Mouse (Mus musculus) frontal cortex, postnatal 25 days (tissue): Measurements from ENCODE around the gene Map1s.

Experiments used
- DNase-seq, 2 experiments: peaks; one replicate each; pipeline ENCODE4 v3.0.0; 2022; ENCODE audit warnings: low spot score in 2 of 2

Map1s gene

DNA sequence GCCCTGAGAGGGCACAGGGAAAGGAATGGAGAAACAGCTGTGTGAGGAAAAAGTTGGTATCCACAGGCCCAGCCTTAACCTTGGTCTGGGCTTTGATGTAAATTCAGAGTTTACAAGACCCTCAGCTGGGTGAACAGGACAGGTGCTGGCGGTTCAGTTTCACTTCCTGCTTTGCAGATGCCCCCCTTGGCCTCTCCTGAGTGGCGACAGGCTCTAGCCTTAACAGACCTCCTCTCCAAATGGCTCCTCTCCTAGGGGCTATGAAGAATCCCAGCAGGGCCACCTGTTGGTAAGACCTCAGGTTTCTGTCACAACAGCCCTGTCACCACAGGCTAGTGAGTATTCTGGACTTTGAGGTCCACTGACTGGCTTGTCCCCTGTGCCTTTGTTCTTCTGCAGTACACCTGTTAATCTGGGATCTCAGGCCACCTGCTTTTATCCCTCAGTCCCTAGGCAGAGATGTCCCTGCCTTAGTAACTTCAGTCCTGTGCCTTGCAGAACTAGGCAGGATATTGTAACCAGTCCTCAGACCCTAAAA is 7.0 kb upstream of the Map1s start:
- no peak for DNase-seq

DNA sequence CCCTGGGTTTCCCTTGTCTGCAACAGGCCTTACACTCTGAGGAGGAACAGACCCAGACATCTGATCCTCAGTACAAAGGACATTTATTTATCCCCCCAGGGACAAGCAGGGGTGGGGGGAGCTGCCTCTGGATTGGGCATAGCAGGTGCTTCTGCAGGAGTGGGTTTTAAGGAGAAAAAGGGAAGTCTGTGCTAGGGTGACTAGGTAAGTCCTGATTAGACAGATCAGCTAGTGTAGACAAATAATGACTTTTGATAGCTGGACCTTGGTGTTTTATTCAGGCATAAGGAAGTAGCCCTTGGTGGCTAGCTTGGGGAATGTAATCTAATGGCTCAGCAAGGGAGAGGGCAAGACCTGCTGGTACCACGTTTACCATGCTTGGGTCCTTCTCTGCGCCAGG is 6.5 kb upstream of the Map1s start:
- DNase-seq, result no peak

DNA sequence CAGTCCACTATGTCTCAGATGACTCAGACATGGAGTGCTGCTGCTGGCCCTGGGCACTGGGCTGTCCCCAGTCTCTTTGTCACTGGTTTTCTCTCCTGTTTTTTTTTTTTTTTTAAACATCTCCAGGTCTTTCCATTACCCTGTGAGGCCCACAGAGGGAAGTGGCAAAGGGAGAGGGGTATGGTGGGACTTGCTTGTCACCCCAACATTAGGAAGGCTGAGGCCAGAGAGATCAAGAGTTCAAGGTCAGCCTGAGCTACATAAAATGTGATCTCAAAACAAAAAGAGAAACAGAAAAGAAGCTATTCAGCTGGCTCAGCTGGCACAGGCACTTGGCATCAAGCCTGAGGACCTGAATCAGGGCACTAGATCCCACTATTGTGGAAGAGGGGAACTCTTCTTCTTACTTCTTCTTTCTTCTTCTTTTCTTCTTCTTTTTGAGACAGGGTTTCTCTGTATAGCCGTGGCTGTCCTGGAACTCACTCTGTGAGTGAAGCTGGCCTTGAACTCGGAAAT is 4.8 kb upstream of the Map1s start:
- DNase-seq, result no peak

DNA sequence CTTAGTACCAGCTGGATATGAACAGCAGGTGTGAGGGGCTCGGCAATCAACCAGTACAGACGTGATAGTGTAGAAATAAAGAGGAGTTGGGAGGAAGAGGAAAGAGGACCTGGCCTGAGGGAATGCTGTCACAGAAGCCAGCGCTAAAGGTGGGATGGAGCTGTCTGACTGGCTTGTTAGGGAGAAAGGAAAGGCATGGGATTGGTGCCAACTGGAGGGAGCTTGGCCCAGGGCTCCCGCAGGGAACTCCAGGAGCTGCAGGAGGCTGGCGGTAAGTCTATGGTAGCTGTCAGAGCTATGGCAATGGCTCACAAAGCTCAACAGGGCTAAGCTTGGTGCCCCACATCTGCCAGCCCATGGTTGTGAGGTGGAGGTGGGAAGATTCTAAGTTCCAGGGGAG is 3.5 kb upstream of the Map1s start:
- no peak for DNase-seq

DNA sequence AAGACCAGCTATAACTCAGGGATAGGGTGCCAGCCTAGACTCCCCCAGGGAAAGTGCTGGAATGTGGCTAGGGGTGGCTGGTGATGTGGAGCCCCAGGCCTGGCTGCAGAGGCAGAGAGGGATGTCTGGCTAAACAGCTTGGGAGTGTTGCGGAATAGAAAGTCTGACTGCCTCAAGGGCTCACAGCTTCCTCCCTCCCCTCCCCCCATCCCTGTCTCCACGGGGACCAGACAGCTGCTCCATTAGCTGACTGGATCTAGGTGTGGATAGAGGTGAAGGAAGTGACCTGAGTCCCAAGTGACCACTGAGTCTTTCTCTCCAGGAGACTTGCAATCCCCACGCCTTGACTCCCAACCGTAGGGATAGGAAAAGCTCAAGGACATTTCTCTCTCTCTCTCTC is 2.6 kb upstream of the Map1s start:
- no peak for DNase-seq

DNA sequence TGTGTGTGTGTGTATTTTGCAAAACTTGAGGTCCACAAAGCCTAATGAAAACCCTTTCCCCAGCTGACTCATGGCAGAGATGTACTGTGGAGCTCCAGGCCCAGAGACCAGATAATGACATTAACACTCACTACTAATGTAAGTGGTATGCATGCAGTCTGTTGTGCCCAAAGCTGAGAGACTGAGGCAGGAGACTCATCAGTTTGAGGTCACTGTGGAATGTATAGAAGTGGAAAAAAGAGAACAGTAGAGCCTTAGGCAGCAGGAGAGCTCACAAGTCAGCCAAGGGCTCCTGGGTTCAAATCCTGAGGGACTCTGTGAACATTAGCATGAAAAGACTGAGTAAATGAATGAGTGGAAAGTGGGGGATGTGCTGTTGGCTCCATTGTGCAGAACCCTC is 2.1 kb upstream of the Map1s start:
- no peak for DNase-seq

DNA sequence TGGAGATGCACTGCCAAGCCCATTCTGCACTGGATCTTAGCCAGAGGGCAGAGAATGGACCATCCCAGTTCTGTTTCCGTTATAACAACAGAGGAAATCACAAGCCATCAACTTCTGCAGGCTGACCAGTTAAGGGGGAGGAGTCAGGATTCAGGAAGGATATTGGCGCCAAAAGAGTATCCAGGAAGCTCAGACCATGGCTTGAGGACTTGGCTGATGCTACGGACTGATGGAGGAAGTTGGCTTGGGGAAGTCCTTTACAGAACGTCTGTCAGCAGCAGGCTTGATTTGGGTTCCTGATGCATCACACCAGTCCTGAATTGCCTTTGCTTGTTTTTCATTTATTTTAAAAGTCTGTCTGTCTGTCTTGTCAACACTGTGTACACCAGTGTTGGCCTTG is 1.2 kb upstream of the Map1s start:
- DNase-seq, result no peak

DNA sequence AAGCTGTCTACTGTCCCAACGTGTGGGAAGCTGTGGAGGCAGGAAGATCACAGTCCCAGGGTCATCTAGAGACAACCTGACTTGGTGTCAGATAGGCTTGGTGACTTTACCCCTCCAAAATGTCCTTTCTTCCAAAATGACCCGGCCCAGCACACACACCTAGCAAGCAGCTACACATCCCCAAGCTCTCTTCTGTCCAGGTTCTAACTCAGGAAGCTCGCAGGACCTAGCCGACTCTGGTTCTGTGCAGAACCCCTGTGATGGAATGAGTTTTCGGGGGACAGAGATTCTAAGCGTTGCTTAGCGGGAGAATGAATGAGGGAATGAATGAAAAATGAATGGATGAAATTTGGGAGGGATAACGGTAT is 285 bp upstream of the Map1s start:
- DNase-seq, result no peak

DNA sequence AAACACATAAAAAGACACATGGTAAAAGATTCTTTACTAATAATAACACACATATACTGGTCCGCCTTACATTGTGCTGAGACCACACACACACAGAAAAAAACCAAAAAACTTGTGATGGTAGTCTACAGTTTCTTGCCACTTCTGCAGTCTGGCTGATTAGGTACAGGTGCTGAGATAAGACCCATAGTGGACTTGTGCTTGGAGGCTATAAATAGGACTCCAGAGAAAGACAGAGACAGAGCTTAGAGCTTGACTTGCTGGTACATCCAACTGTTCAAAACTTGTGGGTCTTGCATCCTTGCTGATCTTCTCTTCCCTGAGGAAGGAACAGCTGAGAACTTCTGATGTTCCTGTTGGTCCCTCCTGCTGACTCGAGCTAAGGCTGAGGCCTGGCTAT is 1.8 kb downstream of the Map1s start:
- DNase-seq, result no peak

DNA sequence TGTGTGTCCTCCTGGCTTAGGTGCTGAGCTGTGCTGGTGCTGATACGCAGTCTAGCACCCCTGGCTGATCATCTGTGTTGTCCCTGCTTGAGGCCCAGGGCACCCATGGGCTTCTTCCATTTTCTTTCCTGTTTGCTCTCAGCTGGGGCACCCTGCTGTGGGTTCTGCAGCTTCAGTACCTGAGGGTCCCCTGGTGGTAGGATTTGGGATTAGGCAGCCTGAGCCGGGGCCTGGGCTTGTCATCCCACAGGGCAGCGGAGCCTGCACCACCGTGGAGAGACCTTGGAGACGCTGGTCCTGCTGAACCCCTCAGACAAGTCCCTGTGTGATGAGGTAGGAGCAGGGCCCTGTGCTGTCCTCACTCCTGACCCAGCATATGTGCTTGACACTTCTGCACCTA is 5.9 kb downstream of the Map1s start:
- DNase-seq, result no peak

DNA sequence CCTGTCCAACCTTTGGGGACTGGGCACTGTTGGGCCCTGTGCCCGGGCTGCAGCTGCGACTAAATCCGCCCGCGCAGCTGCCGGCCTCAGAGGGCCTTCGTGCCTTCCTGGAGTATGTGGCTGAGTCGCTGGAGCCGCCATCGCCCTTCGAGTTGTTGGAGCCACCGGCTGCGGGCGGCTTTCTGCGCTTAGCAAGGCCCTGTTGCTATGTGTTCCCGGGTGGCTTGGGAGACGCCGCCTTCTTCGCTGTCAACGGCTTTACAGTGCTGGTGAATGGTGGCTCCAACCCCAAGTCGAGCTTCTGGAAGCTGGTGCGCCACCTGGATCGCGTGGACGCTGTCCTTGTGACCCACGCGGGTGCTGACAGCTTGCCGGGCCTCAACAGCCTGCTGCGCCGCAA is 7.2 kb downstream of the Map1s start:
- no peak for DNase-seq

DNA sequence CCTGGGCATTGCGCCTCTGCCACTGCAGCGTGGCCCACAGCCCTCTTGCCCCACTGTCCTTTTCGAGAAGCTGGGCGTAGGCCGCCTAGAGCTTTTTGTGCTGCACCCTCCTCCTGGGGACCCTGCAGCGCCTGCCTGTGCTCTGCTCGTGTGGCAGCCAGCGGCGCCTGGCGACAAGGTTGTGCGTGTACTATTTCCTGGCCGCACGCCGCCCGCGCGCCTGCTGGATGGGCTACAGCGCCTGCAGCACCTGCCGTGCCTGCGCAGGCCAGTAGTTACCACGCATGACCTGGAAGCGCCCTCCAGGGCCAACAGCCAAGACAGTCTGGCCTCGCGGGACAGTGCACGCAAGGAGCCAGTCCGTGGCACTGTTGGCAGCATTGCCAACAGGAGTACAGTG is 7.8 kb downstream of the Map1s start:
- no peak for DNase-seq

DNA sequence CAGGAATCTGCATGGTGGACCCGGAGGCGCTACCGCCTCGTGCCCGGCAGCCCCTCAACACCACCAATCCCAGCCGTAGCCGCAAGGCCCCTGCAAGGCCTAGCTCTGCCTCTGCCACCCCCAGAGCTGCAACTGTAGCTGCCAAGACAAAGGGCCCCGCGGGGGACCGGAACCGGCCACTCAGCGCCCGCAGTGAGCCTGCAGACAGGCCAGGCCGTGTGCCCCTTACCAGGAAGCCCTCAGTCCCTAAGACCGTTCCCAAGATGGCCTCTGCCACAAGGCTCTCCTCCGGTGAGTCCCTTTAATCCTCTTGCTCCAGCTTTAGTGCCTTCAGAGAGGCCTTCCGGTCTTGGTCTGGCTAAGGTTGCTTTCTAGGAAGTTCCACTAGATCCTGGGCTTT is 9.0 kb downstream of the Map1s start:
- no peak for DNase-seq

DNA sequence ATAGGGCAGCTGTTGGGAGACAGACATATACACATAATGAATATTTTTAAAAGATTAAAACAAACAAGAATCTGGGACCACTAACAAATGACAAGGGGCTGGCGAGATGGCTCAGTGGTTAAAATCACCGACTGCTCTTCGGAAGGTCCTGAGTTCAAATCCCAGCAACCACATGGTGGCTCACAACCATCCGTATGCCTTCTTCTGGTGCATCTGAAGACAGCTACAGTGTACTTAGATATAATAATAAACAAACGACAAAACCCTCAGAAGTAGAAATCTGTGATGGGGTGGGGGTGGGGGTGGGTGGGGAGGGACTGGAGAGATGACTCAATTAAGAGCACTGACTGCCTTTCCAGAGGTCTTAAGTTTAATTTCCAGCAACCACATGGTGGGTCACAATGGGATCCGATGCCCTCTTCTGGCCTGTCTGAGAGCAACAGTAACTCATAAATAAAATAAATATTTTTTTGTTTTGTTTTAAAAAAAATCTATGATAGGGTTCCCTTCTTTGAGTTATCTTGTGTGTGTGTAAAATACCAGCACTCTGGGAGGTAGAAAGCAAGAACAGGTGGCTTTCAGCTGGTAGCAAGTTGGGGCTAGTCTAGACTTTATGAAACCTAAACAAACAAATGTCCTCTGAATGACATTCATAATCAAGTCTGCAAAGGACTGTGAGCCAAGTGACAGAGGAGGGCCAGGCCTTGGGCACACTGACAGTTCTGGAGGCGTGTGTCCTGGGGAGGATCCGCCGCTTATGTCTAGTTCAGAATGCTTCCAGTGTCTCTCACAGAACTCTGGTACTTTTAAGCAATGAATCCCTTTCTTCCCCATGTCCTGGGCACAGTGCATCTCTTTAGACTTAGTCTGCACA is 14.6 kb downstream of the Map1s start:
- DNase-seq, result no peak

DNA sequence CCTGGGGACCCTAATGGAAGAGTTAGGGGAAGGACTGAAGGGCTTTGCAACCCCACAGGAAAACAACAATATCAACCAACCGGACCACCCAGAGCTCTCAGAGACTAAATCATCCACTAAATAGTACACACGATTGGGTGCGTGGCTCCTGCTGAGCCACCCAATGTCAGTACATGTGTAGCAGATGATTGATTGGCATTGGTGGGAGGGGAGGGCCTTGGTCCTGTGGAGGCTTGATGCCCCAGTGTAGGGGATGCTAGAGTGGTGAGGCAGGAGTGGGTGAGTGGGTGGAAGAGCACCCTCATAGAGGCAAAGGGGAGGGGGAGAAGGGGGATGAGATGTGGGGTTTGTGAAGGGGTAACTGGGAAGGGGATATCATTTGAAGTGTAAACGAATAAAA is 18.4 kb downstream of the Map1s start:
- DNase-seq, result no peak

DNA sequence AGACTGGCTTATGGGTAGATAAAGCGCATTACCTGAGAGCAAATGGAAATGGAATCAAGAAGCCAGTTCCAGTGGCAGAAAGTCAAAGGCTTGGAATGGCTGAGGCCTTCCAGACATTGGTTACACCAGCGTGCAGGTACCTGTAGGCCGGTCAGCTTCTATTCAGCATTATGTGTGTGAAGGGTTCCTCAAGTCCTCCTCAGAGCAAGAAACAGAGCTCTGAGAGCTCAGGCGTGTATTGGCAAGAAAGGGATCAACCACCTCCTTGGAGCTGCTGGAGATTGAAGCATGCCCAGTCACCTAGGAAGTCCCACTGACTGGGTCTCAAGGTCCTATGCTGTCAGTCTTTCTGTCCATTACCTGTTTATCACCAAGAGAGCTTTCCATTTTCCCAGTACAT is 20.0 kb downstream of the Map1s start:
- DNase-seq, result no peak

DNA sequence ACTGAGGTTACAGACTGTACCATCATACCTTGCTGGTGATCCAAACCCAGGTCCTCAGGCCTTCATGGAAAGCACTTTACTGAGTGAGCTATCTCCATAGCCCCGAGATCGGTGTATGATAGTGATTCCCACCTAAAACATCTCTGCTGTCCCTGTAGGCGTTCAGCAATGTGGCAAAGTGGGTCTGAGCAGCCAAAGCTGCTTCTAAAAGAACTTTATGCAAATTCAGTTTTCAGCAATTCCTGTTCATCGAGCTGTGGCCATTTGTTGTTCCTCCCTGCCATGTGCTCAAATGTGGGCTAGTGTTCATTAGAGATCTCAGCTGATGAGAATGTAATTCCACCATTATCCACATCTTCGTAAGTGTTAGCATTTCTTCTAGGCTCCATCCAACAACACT is 20.7 kb downstream of the Map1s start:
- no peak for DNase-seq

DNA sequence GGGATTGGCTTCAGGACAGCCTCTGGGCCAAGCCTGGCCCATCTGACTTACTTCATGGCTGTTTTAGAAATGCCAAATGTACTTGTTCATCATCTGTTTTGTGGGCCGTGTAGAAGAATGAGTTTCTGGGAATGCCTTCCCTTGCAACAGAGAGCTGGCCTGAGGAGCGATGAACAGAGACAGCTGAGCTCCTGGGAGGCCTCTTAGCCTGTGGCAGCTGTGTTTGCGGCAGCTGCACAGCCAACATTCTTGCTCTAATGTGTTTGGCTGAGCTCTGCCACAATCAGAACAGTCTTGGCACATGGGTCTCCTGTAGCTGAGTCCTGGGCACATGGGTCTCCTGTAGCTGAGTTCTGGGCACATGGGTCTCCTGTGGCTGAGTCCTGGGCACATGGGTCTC is 22.4 kb downstream of the Map1s start:
- DNase-seq, result no peak

DNA sequence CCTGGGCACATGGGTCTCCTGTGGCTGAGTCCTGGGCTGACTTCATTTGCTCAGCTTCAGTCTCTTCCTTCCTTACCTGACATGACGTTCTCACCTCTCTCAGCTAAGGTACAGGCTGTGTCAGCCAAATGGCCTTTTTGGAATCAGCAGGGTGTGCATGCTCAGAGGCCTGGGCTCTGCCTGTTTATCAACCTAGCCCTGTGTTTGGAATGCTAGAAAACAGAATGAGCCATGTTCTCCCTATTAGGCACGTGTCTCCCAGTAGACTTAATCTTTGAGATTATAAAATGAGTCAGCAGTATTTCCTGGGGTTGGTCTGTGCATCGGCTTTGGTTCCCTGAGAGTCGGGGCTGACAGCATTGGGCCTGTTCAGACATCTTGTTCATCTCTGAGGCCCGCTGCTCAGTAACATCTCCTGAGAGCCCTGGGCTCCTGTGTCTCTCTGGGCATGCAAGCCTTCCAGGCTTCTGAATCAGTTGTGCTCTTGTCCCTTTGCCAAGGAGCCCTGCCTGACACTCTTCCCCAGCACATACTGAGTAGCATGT is 23.1 kb downstream of the Map1s start:
- no peak for DNase-seq

DNA sequence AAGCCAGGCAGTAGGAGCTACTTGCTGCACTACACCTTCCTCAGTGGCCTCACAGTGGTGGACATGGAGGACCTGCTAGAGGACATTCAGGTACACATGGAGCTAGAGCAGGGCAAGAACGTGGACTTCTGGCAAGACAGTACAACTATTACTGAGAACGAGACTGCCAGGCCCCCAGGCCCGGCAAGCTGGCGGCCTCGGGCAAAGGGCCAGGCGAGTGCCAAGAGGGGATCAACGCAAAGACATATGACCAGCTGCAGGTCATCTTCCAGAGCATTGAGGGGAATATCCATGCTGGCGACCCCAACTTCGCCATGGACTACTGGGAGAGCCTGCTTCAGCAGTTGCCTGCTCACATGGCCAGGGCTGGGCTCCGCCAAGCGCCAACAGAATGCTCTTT is 26.0 kb downstream of the Map1s start:
- no peak for DNase-seq

DNA sequence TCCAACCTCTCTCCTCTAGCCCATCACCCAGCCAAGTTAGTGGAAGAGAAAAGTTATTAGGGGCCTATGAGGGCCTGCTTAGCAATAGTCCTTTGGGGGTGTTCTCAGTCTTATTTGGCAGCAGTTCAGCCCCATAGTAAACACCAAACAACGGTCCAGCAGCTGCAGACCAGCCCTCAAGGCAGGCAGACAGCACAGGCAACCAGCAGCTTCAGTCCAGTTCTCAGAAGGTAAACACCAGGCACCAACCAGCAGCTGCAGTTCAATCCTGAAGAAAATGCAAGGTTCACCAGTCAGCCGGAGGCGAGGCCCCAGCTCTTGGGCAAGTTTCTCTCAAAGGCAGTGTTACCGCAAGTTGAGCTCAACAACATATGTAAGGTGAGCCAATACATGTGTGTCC is 27.3 kb downstream of the Map1s start:
- DNase-seq, result no peak

DNA sequence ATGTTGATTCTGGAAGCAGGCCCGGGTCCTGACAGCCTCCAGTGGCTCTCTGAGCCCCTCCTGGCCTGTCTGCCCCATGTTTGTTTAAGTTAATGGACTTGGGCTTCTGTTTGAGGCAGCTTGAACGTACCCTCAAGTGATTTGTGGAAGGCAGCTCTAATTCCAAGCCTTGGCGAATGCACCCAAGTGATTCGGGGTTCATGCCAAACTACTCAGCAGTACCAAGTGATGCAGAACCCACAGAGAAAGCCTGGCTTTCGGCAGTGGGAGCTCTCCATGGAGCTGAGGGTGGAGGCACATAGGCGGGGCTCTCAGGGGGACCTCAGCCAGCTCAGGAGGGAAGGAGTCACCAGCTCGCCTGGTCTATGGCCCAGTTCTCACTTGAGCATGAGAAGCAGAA is 29.1 kb downstream of the Map1s start:
- no peak for DNase-seq

DNA sequence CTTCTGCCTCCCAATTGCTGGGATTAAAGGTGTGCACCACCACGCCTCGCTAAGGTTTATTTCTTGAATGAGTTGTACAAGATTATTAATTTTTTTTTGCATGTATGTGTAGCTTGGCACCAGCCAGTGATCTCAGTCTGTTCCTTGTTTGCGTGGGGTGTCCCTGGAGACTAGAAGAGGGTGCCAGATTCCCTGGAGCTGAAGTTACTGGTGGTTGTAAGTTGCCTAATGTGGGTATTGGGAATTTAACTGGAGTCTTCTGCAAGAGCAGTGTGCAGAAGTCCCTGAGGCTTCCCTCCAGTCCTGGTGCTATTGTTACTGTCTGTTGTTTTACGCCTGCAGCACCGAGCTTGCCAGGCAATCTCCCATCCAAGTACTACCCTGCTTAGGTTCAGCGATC is 31.5 kb downstream of the Map1s start:
- no peak for DNase-seq

DNA sequence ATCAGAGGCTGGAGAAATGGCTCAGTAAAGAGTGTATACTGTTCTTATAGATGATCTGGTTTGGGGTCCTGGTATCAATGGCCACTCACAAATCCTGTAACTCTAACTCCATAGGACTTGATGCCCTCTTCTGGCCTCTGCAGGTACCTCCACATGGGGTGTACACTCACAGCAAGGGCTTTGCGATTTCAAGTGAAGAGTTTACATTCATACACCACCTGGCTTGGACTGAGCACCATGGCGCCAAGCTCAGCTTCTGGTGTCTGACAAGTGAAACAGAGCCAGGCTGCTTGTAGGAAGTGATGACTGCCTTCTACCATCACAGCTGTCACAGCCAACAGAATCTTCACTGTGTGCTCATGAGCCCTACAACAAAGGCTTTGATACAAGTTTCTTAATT is 35.7 kb downstream of the Map1s start:
- no peak for DNase-seq
